Mouse (Mus musculus) cortical plate, adult 2 months (tissue): ENCODE measurements at regions not wholly inside any gene's neighbourhood (a gene's known extent, or its start where the extent isn't known, plus 50 kb on each side); places are given as distances from the start of the nearest gene placed in this dataset.
"Not testable (repeated sequence)": the region's sequence is repeated elsewhere in the genome, so short reads cannot be mapped to it uniquely, and the experiment has no call there.

Experiments used
- H3K27ac ChIP-seq: fragments of 200-500 bp; 2 replicates; pipeline ENCODE4 v1.5.1; 2012; ENCODE audit warnings: low read length, control low read depth, inconsistent platforms; ENCODE audit not compliant: insufficient read depth
- H3K4me1 ChIP-seq: fragments of 200-500 bp; 2 replicates; pipeline ENCODE4 v1.6.1; 2011; ENCODE audit warnings: low read length; ENCODE audit not compliant: control insufficient read depth, insufficient read depth
- H3K4me3 ChIP-seq: fragments of 200-500 bp; 2 replicates; pipeline ENCODE4 v1.5.1; 2011; ENCODE audit warnings: mild to moderate bottlenecking, low read length, control low read depth; ENCODE audit not compliant: insufficient read depth
- CTCF ChIP-seq: fragments of 200-500 bp; IDR thresholded peaks from 2 replicates; pipeline ENCODE4 v1.5.1; 2011; ENCODE audit warnings: mild to moderate bottlenecking, control low read depth, low read length; ENCODE audit not compliant: insufficient read depth; ENCODE audit errors: extremely low read depth
- POLR2A ChIP-seq: fragments of 200-500 bp; IDR thresholded peaks from 2 replicates; pipeline ENCODE4 v1.6.1; 2011; ENCODE audit warnings: mild to moderate bottlenecking, low read length, control low read depth; ENCODE audit not compliant: insufficient read depth; ENCODE audit errors: extremely low read depth

- Histone ChIP-seq H3K27ac (no peak overlapping the region), H3K4me3 (no peak overlapping the region), H3K4me1 (no peaks in the 10 kb centered on the region)
- TF ChIP-seq CTCF (no peak), POLR2A (no peak)
Observed at GRCm38 (mm10) chr15:60333573-60334306, 317.3 kb upstream of the 4933412E24Rik start.

- TF ChIP-seq CTCF, result no peak
- no peak for TF ChIP-seq POLR2A
- no peak overlapping the region for H3K4me3 ChIP-seq
- H3K27ac ChIP-seq, result no peak overlapping the region
- H3K4me1 ChIP-seq, result no peaks in the 10 kb centered on the region
Observed at GRCm38 (mm10) chr15:60317577-60317976, 301.2 kb upstream of the 4933412E24Rik start.

- Histone ChIP-seq H3K27ac (no peak overlapping the region), H3K4me1 (peaks cover 2% of the 10 kb centered on the region; the same call in 1 of the 2 replicates), H3K4me3 (no peak overlapping the region)
- TF ChIP-seq POLR2A (no peak), CTCF (no peak)
Observed at GRCm38 (mm10) chr15:60315210-60315609, 298.8 kb upstream of the 4933412E24Rik start.

GRCm38 (mm10) chr15:60309909-60310308 is 293.5 kb upstream of the 4933412E24Rik start:
- Histone ChIP-seq H3K27ac (no peak overlapping the region), H3K4me3 (no peak overlapping the region), H3K4me1 (peaks cover 2% of the 10 kb centered on the region; the same call in 1 of the 2 replicates)
- TF ChIP-seq POLR2A (no peak), CTCF (no peak)

GRCm38 (mm10) chr15:60308968-60309367 is 292.6 kb upstream of the 4933412E24Rik start:
- H3K27ac ChIP-seq, result peak overlapping the region; percentile 43
- H3K4me1 ChIP-seq, result peaks cover 2% of the 10 kb centered on the region; the same call in 1 of the 2 replicates
- H3K4me3 ChIP-seq, result no peak overlapping the region
- no peak for TF ChIP-seq POLR2A
- no peak for TF ChIP-seq CTCF

GRCm38 (mm10) chr15:60308126-60308525 is 291.7 kb upstream of the 4933412E24Rik start:
- Histone ChIP-seq H3K27ac (no peak overlapping the region), H3K4me1 (peaks cover 2% of the 10 kb centered on the region; the same call in 1 of the 2 replicates), H3K4me3 (no peak overlapping the region)
- TF ChIP-seq POLR2A (no peak), CTCF (no peak)

GRCm38 (mm10) chr15:60303501-60303900 is 287.1 kb upstream of the 4933412E24Rik start:
- Histone ChIP-seq H3K27ac (no peak overlapping the region), H3K4me1 (no peaks in the 10 kb centered on the region), H3K4me3 (no peak overlapping the region)
- TF ChIP-seq POLR2A, result no peak
- TF ChIP-seq CTCF, result no peak

GRCm38 (mm10) chr15:60301939-60302338 is 285.5 kb upstream of the 4933412E24Rik start:
- H3K4me3 ChIP-seq, result no peak overlapping the region
- no peaks in the 10 kb centered on the region for H3K4me1 ChIP-seq
- TF ChIP-seq POLR2A (no peak), CTCF (no peak)
- no peak overlapping the region for H3K27ac ChIP-seq

GRCm38 (mm10) chr15:60285321-60285720 is 268.9 kb upstream of the 4933412E24Rik start:
- Histone ChIP-seq H3K4me1 (no peaks in the 10 kb centered on the region), H3K4me3 (no peak overlapping the region), H3K27ac (no peak overlapping the region)
- TF ChIP-seq CTCF, result no peak
- no peak for TF ChIP-seq POLR2A

- H3K4me3 ChIP-seq, result no peak overlapping the region
- TF ChIP-seq CTCF, result no peak
- no peak for TF ChIP-seq POLR2A
- no peaks in the 10 kb centered on the region for H3K4me1 ChIP-seq
- no peak overlapping the region for H3K27ac ChIP-seq
Observed at GRCm38 (mm10) chr15:60280378-60280777, 264.0 kb upstream of the 4933412E24Rik start.

- not testable (repeated sequence) for H3K4me1 ChIP-seq, H3K4me3 ChIP-seq, H3K27ac ChIP-seq
Observed at GRCm38 (mm10) chr15:60253661-60254060, 237.2 kb upstream of the 4933412E24Rik start.
